Mouse (Mus musculus) hindbrain, embryonic 13.5 days (tissue): Measurements from ENCODE around the gene Casz1. TPM values are rescaled to one million over a fixed set of nuclear protein-coding genes. Genes with fewer than 3 reads are reported as not detected.
A peak's percentile ranks its signal among the peaks of the same experiment; 100 is the strongest.

Experiments used
- ATAC-seq: fragments of 200-750 bp; cut with Nextera tagmentation; 2 replicates; pipeline ENCODE4 v1.8.0; 2017; ENCODE audit warnings: moderate TSS enrichment; ENCODE audit not compliant: low FRiP score
- H3K27ac ChIP-seq: fragments of 300-500 bp; sonication (generic); 2 replicates; pipeline ENCODE4 v1.5.1; 2015; ENCODE audit warnings: inconsistent platforms, mild to moderate bottlenecking, moderate library complexity
- H3K27me3 ChIP-seq: fragments of 300-500 bp; sonication (generic); 2 replicates; pipeline ENCODE4 v1.6.1; 2015; ENCODE audit warnings: mild to moderate bottlenecking, inconsistent platforms
- H3K36me3 ChIP-seq: fragments of 300-500 bp; sonication (generic); 2 replicates; pipeline ENCODE4 v1.6.1; 2015; ENCODE audit warnings: mild to moderate bottlenecking, inconsistent platforms
- H3K4me1 ChIP-seq: fragments of 300-500 bp; sonication (generic); replicated peaks from 2 replicates; pipeline ENCODE4 v1.6.1; 2015; ENCODE audit warnings: inconsistent platforms
- H3K4me2 ChIP-seq: fragments of 300-500 bp; sonication (generic); 2 replicates; pipeline ENCODE4 v1.6.1; 2015; ENCODE audit warnings: inconsistent platforms, mild to moderate bottlenecking, moderate library complexity
- H3K4me3 ChIP-seq: fragments of 300-500 bp; sonication (generic); 2 replicates; pipeline ENCODE4 v1.5.1; 2015; ENCODE audit warnings: mild to moderate bottlenecking, inconsistent platforms
- H3K9ac ChIP-seq: fragments of 300-500 bp; sonication (generic); 2 replicates; pipeline ENCODE4 v1.6.1; 2015; ENCODE audit warnings: mild to moderate bottlenecking, inconsistent platforms
- H3K9me3 ChIP-seq: fragments of 300-500 bp; sonication (generic); 2 replicates; pipeline ENCODE4 v1.6.1; 2016; ENCODE audit warnings: inconsistent platforms
- WGBS: fragments of 180-500 bp; shearing (Covaris S2); methylation state at CpG from one replicate; pipeline ENCODE4 v1.1.7; 2015; 5-methylcytosine and 5-hydroxymethylcytosine counted together
- polyA plus RNA-seq: library from polyadenylated mRNA; unstranded; fragments of >200 nt; fragmentation: Nextera tagmentation; extraction: Ambion mirVana; gene quantifications from 2 replicates; pipeline ENCODE4 v1.2.1, GENCODE M21; 2015

Casz1 gene
- polyA plus RNA-seq, 1 experiment from 2014 or later = 6.7 TPM

GRCm38 (mm10) chr4:148906806-148907205 is 102.6 kb downstream of the Casz1 start:
- no peak overlapping the region for H3K27ac ChIP-seq
- H3K9ac ChIP-seq = no peak overlapping the region
- no peak overlapping the region for H3K4me3 ChIP-seq
- peaks cover 76% of the 10 kb centered on the region for H3K27me3 ChIP-seq
- H3K4me1 ChIP-seq = peaks cover 83% of the 10 kb centered on the region
- no peaks in the 10 kb centered on the region for H3K9me3 ChIP-seq
- no peak overlapping the region for H3K4me2 ChIP-seq
- ATAC-seq = no peak
- no peaks in the 10 kb centered on the region for H3K36me3 ChIP-seq
- 81% methylated on average over 10 of the region's 10 CpGs for WGBS

GRCm38 (mm10) chr4:148908214-148908681 is 104.0 kb downstream of the Casz1 start:
- H3K4me1 ChIP-seq = peaks cover 81% of the 10 kb centered on the region
- H3K9me3 ChIP-seq = no peaks in the 10 kb centered on the region
- no peak overlapping the region for H3K4me3 ChIP-seq
- peak overlapping the region; percentile 15; the same call in 1 of the 2 replicates for H3K27ac ChIP-seq
- H3K9ac ChIP-seq = no peak overlapping the region
- no peaks in the 10 kb centered on the region for H3K36me3 ChIP-seq
- ATAC-seq = no peak
- H3K27me3 ChIP-seq = peaks cover 70% of the 10 kb centered on the region
- 49% methylated on average over 11 of the region's 11 CpGs for WGBS
- no peak overlapping the region for H3K4me2 ChIP-seq

- Histone ChIP-seq H3K9me3 (no peaks in the 10 kb centered on the region), H3K27me3 (peaks cover 70% of the 10 kb centered on the region), H3K9ac (no peak overlapping the region; the same call in 1 of the 2 replicates), H3K4me1 (peaks cover 74% of the 10 kb centered on the region), H3K36me3 (no peaks in the 10 kb centered on the region), H3K4me2 (no peak overlapping the region), H3K4me3 (no peak overlapping the region), H3K27ac (peak overlapping the region; percentile 13; the same call in 1 of the 2 replicates)
- 77% methylated on average over 15 of the region's 15 CpGs for WGBS
- no peak for ATAC-seq
Measured at GRCm38 (mm10) chr4:148908760-148909510, 104.7 kb downstream of the Casz1 start.

- ATAC-seq = no peak
- Histone ChIP-seq H3K27me3 (peaks cover 71% of the 10 kb centered on the region), H3K27ac (0 out of 2 replicates have a peak overlapping the region, but pooled peaks have one; percentile 13)
Measured at GRCm38 (mm10) chr4:148909566-148909965, 105.3 kb downstream of the Casz1 start.

GRCm38 (mm10) chr4:148912134-148912533 is 107.9 kb downstream of the Casz1 start:
- no peaks in the 10 kb centered on the region for H3K36me3 ChIP-seq
- H3K9ac ChIP-seq = no peak overlapping the region
- no peaks in the 10 kb centered on the region for H3K9me3 ChIP-seq
- WGBS = 52% methylated on average over 7 of the region's 7 CpGs
- H3K4me3 ChIP-seq = no peak overlapping the region
- H3K27ac ChIP-seq = no peak overlapping the region
- ATAC-seq = no peak
- H3K4me1 ChIP-seq = peaks cover 80% of the 10 kb centered on the region
- H3K27me3 ChIP-seq = peaks cover 60% of the 10 kb centered on the region
- H3K4me2 ChIP-seq = no peak overlapping the region

More at GRCm38 (mm10) chr4:148909566-148909965, 105.3 kb downstream of the Casz1 start:
- Histone ChIP-seq H3K4me2 (no peak overlapping the region), H3K36me3 (no peaks in the 10 kb centered on the region), H3K9me3 (no peaks in the 10 kb centered on the region), H3K4me1 (peaks cover 74% of the 10 kb centered on the region), H3K4me3 (no peak overlapping the region), H3K9ac (peak overlapping the region; percentile 39)
- WGBS = 62% methylated on average over 11 of the region's 11 CpGs

- WGBS = 67% methylated on average over 8 of the region's 8 CpGs
Measured at GRCm38 (mm10) chr4:148912826-148913590, 108.8 kb downstream of the Casz1 start.

GRCm38 (mm10) chr4:148914863-148915622 is 110.8 kb downstream of the Casz1 start:
- ATAC-seq = peak; percentile 62
- Histone ChIP-seq H3K4me3 (no peak overlapping the region), H3K27me3 (peaks cover 77% of the 10 kb centered on the region), H3K27ac (peak overlapping the region; percentile 65), H3K9ac (no peak overlapping the region), H3K9me3 (no peaks in the 10 kb centered on the region), H3K4me2 (no peak overlapping the region), H3K36me3 (no peaks in the 10 kb centered on the region), H3K4me1 (peaks cover 78% of the 10 kb centered on the region)
- 35% methylated on average over 10 of the region's 10 CpGs for WGBS

More at GRCm38 (mm10) chr4:148912826-148913590, 108.8 kb downstream of the Casz1 start:
- H3K4me3 ChIP-seq = no peak overlapping the region
- peaks cover 61% of the 10 kb centered on the region for H3K27me3 ChIP-seq
- H3K9ac ChIP-seq = no peak overlapping the region
- ATAC-seq = no peak
- no peaks in the 10 kb centered on the region for H3K9me3 ChIP-seq
- no peak overlapping the region for H3K4me2 ChIP-seq
- peaks cover 79% of the 10 kb centered on the region for H3K4me1 ChIP-seq
- no peak overlapping the region for H3K27ac ChIP-seq
- no peaks in the 10 kb centered on the region for H3K36me3 ChIP-seq

GRCm38 (mm10) chr4:148915849-148916248 is 111.6 kb downstream of the Casz1 start:
- 0 out of 2 replicates have a peak overlapping the region, but pooled peaks have one; percentile 3 for H3K9ac ChIP-seq
- ATAC-seq = no peak

GRCm38 (mm10) chr4:148918707-148919447 is 114.6 kb downstream of the Casz1 start:
- H3K9ac ChIP-seq = no peak overlapping the region
- no peak overlapping the region for H3K4me2 ChIP-seq
- 65% methylated on average over 15 of the region's 15 CpGs for WGBS
- peaks cover 80% of the 10 kb centered on the region for H3K27me3 ChIP-seq
- ATAC-seq = no peak
- no peaks in the 10 kb centered on the region for H3K36me3 ChIP-seq
- H3K4me1 ChIP-seq = peaks cover 97% of the 10 kb centered on the region
- no peak overlapping the region for H3K4me3 ChIP-seq
- no peaks in the 10 kb centered on the region for H3K9me3 ChIP-seq
- no peak overlapping the region; the same call in 1 of the 2 replicates for H3K27ac ChIP-seq

More at GRCm38 (mm10) chr4:148915849-148916248, 111.6 kb downstream of the Casz1 start:
- H3K9me3 ChIP-seq = no peaks in the 10 kb centered on the region
- no peak overlapping the region for H3K4me3 ChIP-seq
- no peak overlapping the region for H3K4me2 ChIP-seq
- peak overlapping the region; percentile 74 for H3K27ac ChIP-seq
- H3K4me1 ChIP-seq = peaks cover 85% of the 10 kb centered on the region
- H3K36me3 ChIP-seq = no peaks in the 10 kb centered on the region
- H3K27me3 ChIP-seq = peaks cover 80% of the 10 kb centered on the region
- 60% methylated on average over 15 of the region's 15 CpGs for WGBS

GRCm38 (mm10) chr4:148920610-148921009 is 116.4 kb downstream of the Casz1 start:
- H3K27ac ChIP-seq = peak overlapping the region; percentile 73
- H3K9me3 ChIP-seq = no peaks in the 10 kb centered on the region
- H3K4me2 ChIP-seq = no peak overlapping the region
- ATAC-seq = no peak
- WGBS = 48% methylated on average over 11 of the region's 11 CpGs
- peaks cover 84% of the 10 kb centered on the region for H3K27me3 ChIP-seq
- H3K9ac ChIP-seq = no peak overlapping the region
- peaks cover 98% of the 10 kb centered on the region for H3K4me1 ChIP-seq
- H3K4me3 ChIP-seq = no peak overlapping the region
- H3K36me3 ChIP-seq = no peaks in the 10 kb centered on the region

GRCm38 (mm10) chr4:148922221-148922700 is 118.0 kb downstream of the Casz1 start:
- no peak overlapping the region for H3K4me3 ChIP-seq
- H3K4me2 ChIP-seq = peak overlapping the region; percentile 32
- WGBS = 8% methylated on average over 16 of the region's 16 CpGs
- H3K9ac ChIP-seq = peak overlapping the region; percentile 53
- peak overlapping the region; percentile 83 for H3K27ac ChIP-seq
- H3K9me3 ChIP-seq = no peaks in the 10 kb centered on the region
- peaks cover 98% of the 10 kb centered on the region for H3K4me1 ChIP-seq
- peaks cover 88% of the 10 kb centered on the region for H3K27me3 ChIP-seq
- no peaks in the 10 kb centered on the region for H3K36me3 ChIP-seq
- peak; percentile 30 for ATAC-seq
